Mouse (Mus musculus) testis, postnatal 10 days (tissue): Measurements from ENCODE around the gene Mrtfb.
A peak's percentile ranks its signal among the peaks of the same experiment; 100 is the strongest.

Experiments used
- DNase-seq: peaks from one replicate; pipeline ENCODE4 v3.0.0; 2021; ENCODE audit warnings: low spot score

The Mrtfb gene

DNA sequence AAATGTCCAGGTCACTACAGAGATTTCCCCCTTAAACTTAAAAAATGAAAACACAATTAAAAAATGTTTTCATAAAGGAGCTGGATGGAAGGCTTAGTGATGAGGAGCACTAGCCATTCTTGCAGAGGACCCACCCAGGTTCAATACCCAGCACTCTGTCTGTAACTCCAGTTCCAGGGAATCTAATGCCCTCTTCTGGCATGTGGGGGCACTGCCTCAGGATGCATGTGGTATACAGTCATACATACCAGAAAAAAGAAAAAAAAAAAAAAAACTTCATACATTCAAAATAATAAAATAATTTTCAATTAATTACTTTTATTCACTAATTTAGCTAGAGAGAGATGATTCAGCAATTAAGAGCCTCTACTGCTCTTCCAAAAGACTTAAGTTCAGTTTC is 95.0 kb downstream of the Mrtfb start:
- DNase-seq, result no peak

- DNase-seq, result no peak
These were observed 97.6 kb downstream of the Mrtfb start for GRCm38 (mm10) chr16:13353927-13354326.

DNA sequence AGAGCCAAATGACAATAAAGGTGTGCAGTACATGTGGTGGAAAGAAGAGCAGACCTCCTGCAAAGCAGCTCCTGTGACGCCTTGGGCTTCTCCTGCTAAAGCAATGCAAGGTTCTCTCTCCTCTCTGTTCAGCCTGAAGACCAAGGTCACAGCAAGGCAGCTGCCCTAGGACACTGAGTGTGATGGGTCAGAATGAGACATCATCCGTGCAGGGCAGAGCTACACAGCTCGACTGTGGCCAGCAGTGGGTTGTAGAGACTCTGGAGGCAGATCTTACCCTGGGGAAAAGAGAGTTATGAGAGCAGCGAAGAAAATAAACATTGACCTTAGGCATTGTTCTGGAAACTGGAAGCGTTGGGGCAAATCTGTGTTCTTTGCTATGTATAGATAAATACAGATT is 98.2 kb downstream of the Mrtfb start:
- no peak for DNase-seq

DNA sequence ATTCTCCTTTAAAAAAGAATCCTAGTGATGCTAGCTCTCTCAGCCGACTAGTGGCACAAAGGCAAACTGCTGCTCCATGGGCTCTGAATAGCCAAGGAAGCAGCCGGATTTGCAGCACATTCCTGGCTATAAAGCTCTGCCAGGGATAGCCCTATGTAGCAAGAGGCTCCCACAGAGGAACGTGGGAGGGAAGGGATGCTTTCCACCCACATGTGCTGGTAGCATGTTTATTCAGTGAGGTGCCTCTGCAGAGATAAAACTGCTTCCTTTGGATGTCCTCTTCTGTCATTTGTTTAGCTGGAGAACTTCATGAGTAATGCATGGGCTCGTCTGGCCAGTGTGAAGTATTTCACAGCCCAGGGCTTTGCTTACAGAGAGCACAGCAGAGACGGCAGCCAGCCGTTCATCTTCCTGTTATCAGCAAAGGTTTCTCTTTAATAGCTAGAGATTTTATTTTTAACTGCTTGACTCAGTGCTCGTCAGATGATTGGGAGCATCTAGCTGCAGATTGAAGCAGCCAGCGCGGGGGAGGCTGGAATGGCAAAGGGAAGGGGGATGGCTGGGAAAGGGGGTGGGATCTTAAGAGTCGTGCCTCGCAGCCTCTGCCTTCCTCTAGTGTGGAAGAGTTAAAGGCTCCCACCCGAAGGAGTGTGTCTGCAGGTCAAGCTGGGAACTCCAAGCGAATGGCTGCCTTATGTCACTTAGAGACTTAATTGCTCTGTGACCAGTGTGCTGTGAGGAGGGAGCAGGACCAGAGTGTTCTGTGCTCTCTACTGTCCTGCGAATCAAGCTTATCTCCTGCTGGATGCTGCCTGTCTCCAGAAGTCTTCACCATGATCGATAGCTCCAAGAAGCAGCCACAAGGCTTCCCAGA is 101.8 kb downstream of the Mrtfb start:
- peak; percentile 83 for DNase-seq

DNA sequence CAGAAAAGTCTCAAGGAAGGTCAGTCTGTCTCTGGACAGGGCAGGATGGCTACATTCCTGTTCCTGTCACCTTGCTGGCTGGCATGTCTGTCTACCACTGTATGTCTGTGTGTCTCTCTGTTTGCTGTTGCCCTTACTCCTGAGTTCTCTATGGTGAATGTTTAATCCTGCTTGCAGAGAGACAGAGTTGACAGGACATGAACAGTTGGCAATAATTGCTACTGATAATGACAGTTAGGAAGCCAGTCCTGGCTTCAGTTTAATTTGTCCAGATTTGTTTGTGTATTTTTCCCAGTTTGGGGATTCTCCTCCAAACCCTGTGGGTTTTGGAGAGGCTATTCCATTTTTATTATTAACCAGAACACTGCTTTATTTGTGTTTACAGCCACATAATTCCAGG is 102.5 kb downstream of the Mrtfb start:
- DNase-seq, result no peak

DNA sequence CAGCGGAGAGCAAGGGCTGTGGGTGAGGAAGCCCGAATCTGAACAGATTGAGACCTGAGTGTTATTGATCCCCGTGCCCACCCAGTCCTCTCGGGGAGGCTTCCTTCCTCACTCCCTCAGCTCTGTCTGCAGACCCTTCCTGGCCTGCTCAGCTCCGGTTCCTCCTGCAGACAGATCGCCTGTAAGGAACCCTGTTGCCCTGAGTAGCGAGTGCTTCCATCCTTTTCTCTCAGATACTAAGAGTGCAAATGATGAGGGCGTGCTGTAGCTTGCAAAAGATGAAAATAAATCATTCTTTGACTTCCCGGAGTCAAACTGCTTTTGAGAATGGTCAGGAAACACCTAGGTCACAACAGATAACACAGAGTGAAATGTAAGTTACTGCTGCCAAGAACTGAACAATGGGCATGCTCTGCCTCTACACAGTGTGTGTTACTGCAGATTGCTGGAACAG is 103.2 kb downstream of the Mrtfb start:
- DNase-seq, result no peak

DNA sequence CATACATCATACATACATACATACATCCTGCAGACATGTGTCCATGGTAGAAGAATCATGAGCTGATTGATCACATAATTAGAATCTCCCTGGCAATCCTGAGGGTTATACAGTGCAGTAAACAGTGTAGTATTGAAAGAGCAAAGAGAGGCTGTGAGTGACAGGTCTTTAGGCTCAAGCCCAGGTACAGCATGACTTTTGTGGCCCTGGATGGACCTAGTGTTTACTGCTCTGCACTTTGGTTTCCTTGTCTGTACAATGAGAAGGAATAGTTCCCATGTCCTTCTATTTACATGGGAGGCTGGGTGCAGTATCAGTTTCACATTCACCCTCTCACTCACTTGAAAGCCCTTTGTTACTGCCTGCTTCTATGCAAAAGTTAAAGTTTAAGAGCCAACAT is 103.9 kb downstream of the Mrtfb start:
- DNase-seq, result no peak

DNA sequence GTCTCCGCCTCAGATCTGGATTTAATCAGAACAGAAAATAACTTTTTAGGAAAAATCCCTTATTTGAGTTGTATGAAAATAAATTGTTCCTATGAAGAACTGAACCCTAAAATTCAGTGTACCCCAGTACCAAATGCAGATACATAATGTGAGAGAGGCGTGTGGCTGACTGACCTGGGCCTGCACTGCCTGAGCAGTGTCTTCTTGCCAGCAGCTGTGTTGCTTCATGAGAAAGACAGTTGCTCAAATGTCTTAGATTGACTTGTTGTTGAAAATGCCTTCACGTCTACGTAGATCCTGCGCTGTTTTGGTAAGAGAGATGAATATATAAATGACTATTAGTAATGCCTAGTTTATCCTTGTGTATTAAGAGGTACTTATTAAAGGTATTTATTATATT is 104.6 kb downstream of the Mrtfb start:
- no peak for DNase-seq

DNA sequence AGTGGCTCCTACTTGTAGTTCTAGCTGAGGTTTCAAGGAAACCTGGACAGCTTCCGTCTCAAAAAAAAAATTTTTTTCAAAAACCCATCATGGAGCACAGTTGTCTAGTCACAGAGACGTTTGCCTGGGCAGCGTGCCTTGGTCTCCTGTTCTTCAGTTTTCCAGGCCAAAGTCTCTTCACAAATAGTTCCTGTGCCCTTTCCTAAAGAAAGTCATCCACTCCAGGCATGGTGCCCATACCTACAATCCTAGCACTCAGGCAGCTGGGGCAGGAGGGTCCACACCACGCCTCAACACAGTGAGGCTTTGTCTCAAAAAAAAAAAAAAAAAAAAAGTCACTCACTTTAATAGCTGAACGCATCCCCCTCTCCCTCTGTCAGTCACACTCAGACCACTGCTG is 106.9 kb downstream of the Mrtfb start:
- no peak for DNase-seq

- DNase-seq, result no peak
These were observed 107.9 kb downstream of the Mrtfb start for GRCm38 (mm10) chr16:13364145-13364544.

DNA sequence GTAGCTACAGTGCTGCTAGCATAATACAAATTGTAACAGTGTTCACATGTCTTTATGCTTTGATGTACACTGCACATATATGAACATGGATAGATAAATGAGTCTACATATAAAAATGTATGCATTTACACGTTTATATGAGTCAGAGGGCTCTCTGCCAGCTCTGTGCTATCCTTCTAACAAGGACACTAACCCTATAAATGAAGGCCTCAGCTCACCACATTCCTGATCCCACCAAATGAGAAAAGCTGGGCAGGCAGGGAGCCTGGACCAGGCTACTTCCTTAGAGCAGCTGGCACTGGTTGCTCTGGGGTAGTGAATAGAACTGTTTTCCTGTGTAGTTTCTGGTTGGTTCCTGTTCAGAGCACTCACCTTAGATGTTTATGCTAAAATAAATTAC is 110.0 kb downstream of the Mrtfb start:
- no peak for DNase-seq

GRCm38 (mm10) chr16:13366802-13367465 is 110.7 kb downstream of the Mrtfb start:
- no peak for DNase-seq

- no peak for DNase-seq
These were observed 111.2 kb downstream of the Mrtfb start for GRCm38 (mm10) chr16:13367466-13367856.

DNA sequence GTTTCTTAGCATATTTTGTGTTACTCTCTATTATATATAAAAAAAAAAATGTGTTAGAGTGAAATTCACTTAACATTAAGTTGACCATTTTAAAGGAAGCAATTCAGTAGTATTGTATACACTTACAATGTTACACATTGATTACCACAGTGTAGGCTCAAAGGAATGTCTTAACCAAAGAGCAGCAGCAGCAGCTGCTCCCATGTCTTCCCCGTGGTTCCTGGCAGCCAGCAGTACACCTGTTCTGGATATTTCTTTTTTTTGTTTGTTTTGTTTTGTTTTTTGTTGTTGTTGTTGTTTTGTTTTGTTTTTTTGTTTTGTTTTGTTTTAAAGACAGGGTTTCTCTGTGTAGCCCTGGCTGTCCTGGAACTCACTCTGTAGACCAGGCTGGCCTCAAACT is 112.4 kb downstream of the Mrtfb start:
- no peak for DNase-seq

DNA sequence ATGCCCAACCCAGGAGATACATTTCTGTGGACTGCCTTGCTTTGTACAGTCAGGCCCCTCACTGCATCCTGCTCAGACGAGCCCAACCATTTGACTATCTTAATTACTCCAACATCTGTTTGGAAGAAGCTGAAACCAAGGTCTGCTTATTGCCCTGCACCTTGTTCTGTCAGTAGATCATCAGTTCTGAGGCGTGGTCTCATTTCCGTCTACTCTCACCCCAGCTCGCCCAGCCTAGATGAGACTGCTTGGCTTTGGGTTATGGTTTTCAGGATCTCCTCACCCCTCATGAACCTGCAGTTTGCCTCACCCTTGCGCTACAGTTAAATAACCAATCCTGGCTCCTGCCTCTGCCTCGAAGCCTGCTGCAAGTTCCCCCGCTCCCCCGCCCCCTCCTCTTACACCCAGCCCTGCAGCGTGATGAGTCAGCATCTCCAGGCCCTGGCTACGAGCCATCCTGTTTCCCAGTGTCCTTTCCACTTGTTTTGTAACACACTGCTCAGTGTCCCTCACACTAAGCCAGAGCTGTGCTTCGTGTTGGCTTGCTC is 115.5 kb downstream of the Mrtfb start:
- DNase-seq, result peak; percentile 92

DNA sequence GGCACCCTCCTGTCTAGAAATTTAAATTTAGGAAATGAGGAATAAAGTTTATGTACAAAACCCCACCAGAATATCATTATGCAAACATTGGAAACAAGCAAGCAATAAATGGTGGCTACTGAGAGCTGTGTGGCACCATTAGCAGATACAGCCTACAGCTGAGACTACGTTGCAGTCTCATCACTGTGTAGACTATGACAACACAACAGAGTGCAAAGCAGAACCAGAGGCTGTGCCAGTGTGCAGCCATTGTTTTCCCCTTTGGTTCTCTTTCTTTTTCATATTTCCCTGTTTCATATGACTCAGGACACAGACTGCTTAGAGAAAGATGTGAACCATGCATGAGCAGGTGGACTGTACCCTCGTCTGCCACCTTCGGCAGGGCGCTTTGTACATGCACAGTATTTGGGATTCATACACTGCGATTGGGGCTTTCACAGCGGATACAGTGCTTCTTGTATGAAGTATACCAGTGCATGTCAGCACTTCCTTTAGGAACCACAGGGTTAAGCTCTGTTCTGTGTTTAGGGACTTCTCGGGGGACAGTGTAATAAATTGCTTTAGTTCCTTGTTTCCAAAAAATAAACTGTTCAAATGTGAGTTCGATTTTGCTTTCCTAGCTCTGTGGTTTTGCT is 116.7 kb downstream of the Mrtfb start:
- no peak for DNase-seq

- DNase-seq, result no peak
These were observed 120.7 kb downstream of the Mrtfb start for GRCm38 (mm10) chr16:13376947-13377486.

DNA sequence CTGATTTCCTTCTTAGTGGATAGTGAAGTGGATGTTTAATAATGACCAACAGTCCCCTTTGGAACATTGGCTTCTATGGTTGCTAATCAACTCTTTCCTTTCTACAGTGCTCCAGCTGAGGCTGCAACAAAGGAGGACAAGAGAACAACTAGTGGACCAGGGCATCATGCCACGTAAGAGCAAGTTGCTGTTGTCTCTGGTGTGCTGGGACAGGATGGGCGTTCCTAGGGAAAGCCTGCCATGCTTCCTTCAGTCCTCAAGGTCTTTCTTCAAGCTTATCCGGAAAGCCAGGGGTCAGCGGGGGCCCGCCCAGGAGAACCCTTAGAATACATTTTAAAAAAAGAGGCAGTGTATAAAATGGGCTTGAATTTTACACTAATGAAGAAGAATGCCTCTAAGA is 121.9 kb downstream of the Mrtfb start:
- no peak for DNase-seq

DNA sequence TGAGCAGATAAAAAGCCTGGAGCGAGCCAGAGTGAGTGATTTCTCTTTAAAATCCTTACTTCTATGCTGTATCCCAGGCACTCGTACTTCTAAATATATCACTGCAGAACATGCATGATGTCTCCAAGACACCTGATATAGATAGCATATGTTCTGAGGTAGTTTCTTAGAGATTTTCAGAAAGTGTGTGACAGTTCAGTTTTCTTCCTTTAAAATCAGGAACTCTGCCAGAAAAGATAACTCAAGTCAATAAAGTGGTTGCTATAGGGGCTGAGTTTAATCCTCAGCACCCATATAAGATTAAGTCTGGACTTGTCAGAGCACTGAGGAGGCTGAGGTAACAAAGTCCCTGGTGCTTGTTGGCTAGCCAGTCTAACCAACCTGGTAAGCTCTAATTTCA is 123.6 kb downstream of the Mrtfb start:
- DNase-seq, result no peak

GRCm38 (mm10) chr16:13381771-13382170 is 125.5 kb downstream of the Mrtfb start:
- no peak for DNase-seq

- DNase-seq, result no peak
These were observed 131.0 kb downstream of the Mrtfb start for GRCm38 (mm10) chr16:13387306-13387705.

DNA sequence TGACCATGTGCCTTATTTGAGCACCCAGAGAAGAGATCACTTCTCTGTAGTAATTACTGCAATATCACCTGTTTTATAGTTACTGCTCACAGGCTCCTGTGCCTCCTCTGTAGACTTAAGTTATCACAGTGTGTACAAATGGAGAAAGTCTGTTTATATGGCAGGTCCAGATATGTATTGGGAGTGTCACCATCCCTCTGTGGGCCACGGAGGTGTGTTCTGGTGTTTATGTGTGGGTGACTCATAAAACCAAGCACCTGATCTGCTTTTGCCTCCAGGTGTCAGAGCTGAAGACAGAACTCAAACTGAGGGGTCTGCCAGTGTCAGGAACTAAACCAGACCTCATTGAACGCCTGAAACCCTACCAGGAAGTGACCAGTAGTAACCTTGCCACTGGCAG is 144.1 kb downstream of the Mrtfb start:
- no peak for DNase-seq

- DNase-seq, result no peak
These were observed 145.3 kb downstream of the Mrtfb start for GRCm38 (mm10) chr16:13401591-13401990.
